Mouse (Mus musculus) stomach, postnatal 0 days (tissue): ENCODE measurements around the gene Sept9.

Experiments used
- CTCF ChIP-seq: IDR thresholded peaks from 2 replicates; pipeline ENCODE4 v1.5.1; 2016; ENCODE audit warnings: antibody characterized with exemption, low read depth, mild to moderate bottlenecking, moderate library complexity
- EP300 ChIP-seq: optimal IDR thresholded peaks from 2 replicates; pipeline ENCODE3; 2016; ENCODE audit warnings: antibody characterized with exemption

- TF ChIP-seq CTCF: no peak
- no peak for TF ChIP-seq EP300
Observed at GRCm38 (mm10) chr11:117309918-117310287, 110.4 kb downstream of the Sept9 start.
